ENCODE assay signal across 10 mouse cellular contexts in genomic region chr5:122991350-122992004, GRCm38 (mm10). TPM values are rescaled to one million over a fixed set of nuclear protein-coding genes. Genes with fewer than 3 reads are reported as not detected.
DNase-seq lines count a peak whose midpoint lies in the region; ATAC-seq and TF ChIP-seq lines count a peak whose summit lies in the region.
"Had no signal": no experiment of that assay in that cellular context is flagged by ENCODE, and none has a peak within 500 bp of the region (broad histone marks: within the 10 kb centered on the region; RNA-seq: fewer than 3 reads in every experiment).

No protein-coding gene starts in this region.

- DNase-seq in neural tube, embryonic 10.5 days (ENCODE audit: extremely low spot score, low spot score): peak; percentile 36
- DNase-seq in hindbrain, postnatal 0 days (ENCODE audit: low spot score): no peak
- no peak for DNase-seq in ovary, postnatal 36 days (ENCODE audit: low spot score)
- DNase-seq in layer of hippocampus, postnatal 25 days (ENCODE audit: extremely low spot score in 1 of 2, low spot score in 1 of 2): no peak
- DNase-seq: adrenal gland, adult 8-10 months had no signal

- no peak overlapping the region; the same call in 1 of the 2 replicates for H3K4me2 ChIP-seq in neural tube, embryonic 15.5 days
- H3K4me2 ChIP-seq in embryonic facial prominence, embryonic 13.5 days: peak overlapping the region; percentile 98
- peak overlapping the region; percentile 100 for H3K4me2 ChIP-seq in hindbrain, postnatal 0 days (ENCODE audit: low read depth, low read length)
- peak overlapping the region; percentile 79 for H3K4me2 ChIP-seq in neural tube, embryonic 13.5 days

- WGBS in neural tube, embryonic 15.5 days: 32% methylated on average over 5 of the region's 5 CpGs
- 32% methylated on average over 5 of the region's 5 CpGs for WGBS in embryonic facial prominence, embryonic 13.5 days
- WGBS in hindbrain, postnatal 0 days: 34% methylated on average over 5 of the region's 5 CpGs
- 25% methylated on average over 5 of the region's 5 CpGs for WGBS in neural tube, embryonic 13.5 days

- TF ChIP-seq CTCF in hindbrain, postnatal 0 days (IDR thresholded peaks at IDR 0.05; ENCODE audit: low read depth): no peak

- no peak overlapping the region for H3K27ac ChIP-seq in neural tube, embryonic 15.5 days (replicated peaks)
- H3K27ac ChIP-seq in embryonic facial prominence, embryonic 13.5 days: no peak overlapping the region
- H3K27ac ChIP-seq in hindbrain, postnatal 0 days: no peak overlapping the region
- H3K27ac ChIP-seq in neural tube, embryonic 13.5 days (replicated peaks): no peak overlapping the region

- no peaks in the 10 kb centered on the region for H3K36me3 ChIP-seq in neural tube, embryonic 15.5 days
- no peaks in the 10 kb centered on the region for H3K36me3 ChIP-seq in embryonic facial prominence, embryonic 13.5 days
- no peaks in the 10 kb centered on the region for H3K36me3 ChIP-seq in hindbrain, postnatal 0 days (ENCODE audit: insufficient read depth, low read length)
- no peaks in the 10 kb centered on the region for H3K36me3 ChIP-seq in neural tube, embryonic 13.5 days

- no peak for ATAC-seq in neural tube, embryonic 15.5 days (ENCODE audit: low FRiP score)
- no peak for ATAC-seq in embryonic facial prominence, embryonic 13.5 days (ENCODE audit: insufficient number of reproducible peaks, insufficient read depth, low FRiP score, low TSS enrichment, low read depth)
- ATAC-seq in hindbrain, postnatal 0 days: no peak
- no peak for ATAC-seq in neural tube, embryonic 13.5 days (ENCODE audit: low read depth)

- no peak overlapping the region for H3K4me3 ChIP-seq in neural tube, embryonic 15.5 days (replicated peaks)
- H3K4me3 ChIP-seq in embryonic facial prominence, embryonic 13.5 days: no peak overlapping the region
- no peak overlapping the region for H3K4me3 ChIP-seq in hindbrain, postnatal 0 days (ENCODE audit: low read length)
- no peak overlapping the region for H3K4me3 ChIP-seq in neural tube, embryonic 13.5 days

- H3K9ac ChIP-seq in neural tube, embryonic 15.5 days (replicated peaks): no peak overlapping the region
- H3K9ac ChIP-seq in embryonic facial prominence, embryonic 13.5 days: no peak overlapping the region
- no peak overlapping the region for H3K9ac ChIP-seq in hindbrain, postnatal 0 days (replicated peaks; ENCODE audit: low read length)
- peak overlapping the region; percentile 47 for H3K9ac ChIP-seq in neural tube, embryonic 13.5 days

- H3K27me3 ChIP-seq in neural tube, embryonic 15.5 days (replicated peaks): no peaks in the 10 kb centered on the region
- H3K27me3 ChIP-seq in embryonic facial prominence, embryonic 13.5 days: no peaks in the 10 kb centered on the region; the same call in 1 of the 2 replicates
- H3K27me3 ChIP-seq in hindbrain, postnatal 0 days (ENCODE audit: insufficient read depth, low read length): no peaks in the 10 kb centered on the region
- H3K27me3 ChIP-seq in neural tube, embryonic 13.5 days: 0 out of 2 replicates have a peak, but pooled peaks cover 3% of the 10 kb centered on the region

- no peaks in the 10 kb centered on the region for H3K9me3 ChIP-seq in neural tube, embryonic 15.5 days (replicated peaks)
- H3K9me3 ChIP-seq in embryonic facial prominence, embryonic 13.5 days: no peaks in the 10 kb centered on the region
- H3K9me3 ChIP-seq in hindbrain, postnatal 0 days (ENCODE audit: low read length): no peaks in the 10 kb centered on the region
- H3K9me3 ChIP-seq in neural tube, embryonic 13.5 days: no peaks in the 10 kb centered on the region

- H3K4me1 ChIP-seq in neural tube, embryonic 15.5 days: peaks cover 47% of the 10 kb centered on the region
- H3K4me1 ChIP-seq in embryonic facial prominence, embryonic 13.5 days: peaks cover 46% of the 10 kb centered on the region
- H3K4me1 ChIP-seq in hindbrain, postnatal 0 days (ENCODE audit: insufficient read depth, low read length): peaks cover 15% of the 10 kb centered on the region; the same call in 1 of the 2 replicates
- peaks cover 54% of the 10 kb centered on the region for H3K4me1 ChIP-seq in neural tube, embryonic 13.5 days (replicated peaks)

RNA-seq across cellular contexts. Expression of gene Kdm2b, which starts 1.9 kb away (rescaled TPM):
- 81.4 and 89.2 TPM in 2 replicates for polyA plus RNA-seq in neural tube, embryonic 15.5 days (2015; fragmentation: Nextera tagmentation; extraction: Ambion mirVana)
- polyA plus RNA-seq in embryonic facial prominence, embryonic 13.5 days (2015; fragmentation: Nextera tagmentation; extraction: Ambion mirVana): 61.6 and 61.9 TPM in 2 replicates
- 75.7 and 87.3 TPM in 2 replicates for total RNA-seq in hindbrain, postnatal 0 days (2014; rRNA removed)
- polyA plus RNA-seq in hindbrain, postnatal 0 days (2015; fragmentation: Nextera tagmentation; extraction: Ambion mirVana): 59.7 and 60.9 TPM in 2 replicates
- 91.7 and 95.0 TPM in 2 replicates for polyA plus RNA-seq in neural tube, embryonic 13.5 days (2015; fragmentation: Nextera tagmentation; extraction: Ambion mirVana)
- total RNA-seq in layer of hippocampus, postnatal 25 days (2021): 10 to 100 TPM; 36.9 to 38.4 TPM

RNA-seq across cellular contexts. Expression of gene Orai1, which starts 23.4 kb away (rescaled TPM):
- 14.1 and 14.2 TPM in 2 replicates for polyA plus RNA-seq in neural tube, embryonic 15.5 days (2015; fragmentation: Nextera tagmentation; extraction: Ambion mirVana)
- polyA plus RNA-seq in embryonic facial prominence, embryonic 13.5 days (2015; fragmentation: Nextera tagmentation; extraction: Ambion mirVana): 10.4 and 12.5 TPM in 2 replicates
- total RNA-seq in hindbrain, postnatal 0 days (2014; rRNA removed): 20.9 and 27.2 TPM in 2 replicates
- 16.8 and 18.3 TPM in 2 replicates for polyA plus RNA-seq in hindbrain, postnatal 0 days (2015; fragmentation: Nextera tagmentation; extraction: Ambion mirVana)
- 12.9 and 13.1 TPM in 2 replicates for polyA plus RNA-seq in neural tube, embryonic 13.5 days (2015; fragmentation: Nextera tagmentation; extraction: Ambion mirVana)
- total RNA-seq in layer of hippocampus, postnatal 25 days (2021): 10 to 100 TPM; 11.0 to 11.7 TPM

RNA-seq across cellular contexts. Expression of gene Morn3, which starts 55.3 kb away (rescaled TPM):
- 0.68 TPM in 1 of 2 replicates, not detected in the other for polyA plus RNA-seq in neural tube, embryonic 15.5 days (2015; fragmentation: Nextera tagmentation; extraction: Ambion mirVana)
- not detected in 2 replicates for polyA plus RNA-seq in embryonic facial prominence, embryonic 13.5 days (2015; fragmentation: Nextera tagmentation; extraction: Ambion mirVana)
- not detected in 2 replicates for total RNA-seq in hindbrain, postnatal 0 days (2014; rRNA removed)
- polyA plus RNA-seq in hindbrain, postnatal 0 days (2015; fragmentation: Nextera tagmentation; extraction: Ambion mirVana): 0.64 and 0.87 TPM in 2 replicates
- polyA plus RNA-seq in neural tube, embryonic 13.5 days (2015; fragmentation: Nextera tagmentation; extraction: Ambion mirVana): 0.67 and 1.0 TPM in 2 replicates
- 1 to 10 TPM in 1 of 2 experiments, not detected in 1; 1.5 TPM for total RNA-seq in layer of hippocampus, postnatal 25 days (2021)
- total RNA-seq: adrenal gland, adult 8-10 months; monocyte, adult 5-6 weeks had no signal
- polyA plus RNA-seq: large intestine, adult 2 months had no signal
